Comparison of ENCODE assay signal across 8 mouse cellular contexts in the genomic region with DNA sequence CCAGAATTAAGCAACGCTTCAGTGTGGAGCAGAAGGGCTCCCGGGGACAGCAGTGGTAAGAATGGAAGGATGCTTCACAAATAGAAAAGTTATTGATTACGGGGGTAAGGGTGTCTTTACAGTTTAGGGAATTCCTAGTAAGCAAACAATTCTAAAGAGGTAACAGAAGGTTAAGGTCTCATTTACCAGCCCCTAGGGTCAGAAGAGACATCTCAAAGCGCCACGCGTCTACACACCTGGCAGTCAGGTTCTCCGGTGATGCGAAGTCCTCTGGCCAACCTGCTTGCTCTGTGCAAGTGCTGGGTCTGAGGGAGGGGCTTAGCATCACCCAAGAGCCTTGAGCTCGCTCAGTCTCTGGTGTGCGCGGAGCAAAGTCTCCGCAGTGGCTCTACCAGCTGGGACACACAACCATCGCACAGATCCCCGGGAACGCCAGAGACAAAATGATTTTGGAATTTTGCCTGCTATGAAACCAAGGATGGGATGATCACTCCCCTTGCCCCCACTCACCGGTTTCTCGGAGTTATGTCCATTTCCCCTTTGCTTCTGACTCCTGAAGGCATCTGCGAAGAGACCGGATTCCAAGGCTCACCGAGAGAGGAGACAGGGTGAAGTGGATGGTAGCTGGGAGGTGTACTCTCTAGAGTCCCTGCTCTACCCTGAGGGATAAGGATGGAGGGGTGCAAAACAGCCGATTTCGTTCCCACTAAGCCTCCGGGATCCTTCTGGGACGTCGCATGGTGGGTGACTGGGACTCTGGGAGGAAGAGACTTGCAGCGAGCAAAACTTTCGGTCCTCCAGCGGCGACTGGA. TPM values are rescaled to one million over a fixed set of nuclear protein-coding genes. Genes with fewer than 3 reads are reported as not detected.
DNase-seq lines count a peak whose midpoint lies in the region; ATAC-seq lines count a peak whose summit lies in the region.

No protein-coding gene starts in this region.

- 5% methylated on average over 29 of the region's 29 CpGs for WGBS in embryonic facial prominence, embryonic 11.5 days
- 5% methylated on average over 29 of the region's 29 CpGs for WGBS in hindbrain, embryonic 15.5 days

- peak; percentile 65 for ATAC-seq in CD4-positive, CD25-positive, alpha-beta regulatory T cell, adult 4 months
- peak; percentile 57 for ATAC-seq in embryonic facial prominence, embryonic 11.5 days (replicated peaks; ENCODE audit: insufficient number of reproducible peaks, low FRiP score, low TSS enrichment, low read depth)
- peak; percentile 72 for ATAC-seq in hindbrain, embryonic 15.5 days (ENCODE audit: low FRiP score, low read depth)

- H3K4me3 ChIP-seq in embryonic facial prominence, embryonic 11.5 days (ENCODE audit: low read depth, low read length), result peak overlapping the region; percentile 43
- H3K4me3 ChIP-seq in hindbrain, embryonic 15.5 days, result peak overlapping the region; percentile 62

- peak overlapping the region; percentile 70 for H3K9ac ChIP-seq in embryonic facial prominence, embryonic 11.5 days (replicated peaks; ENCODE audit: low read length)
- H3K9ac ChIP-seq in hindbrain, embryonic 15.5 days, result peak overlapping the region; percentile 56

- 0 out of 2 replicates have a peak, but pooled peaks cover 4% of the 10 kb centered on the region for H3K27me3 ChIP-seq in embryonic facial prominence, embryonic 11.5 days (ENCODE audit: control insufficient read depth, insufficient read depth, low read length)
- 0 out of 2 replicates have a peak, but pooled peaks cover 5% of the 10 kb centered on the region for H3K27me3 ChIP-seq in hindbrain, embryonic 15.5 days

- no peak overlapping the region for H3K27ac ChIP-seq in embryonic facial prominence, embryonic 11.5 days (replicated peaks; ENCODE audit: low read depth, low read length)
- no peak overlapping the region for H3K27ac ChIP-seq in hindbrain, embryonic 15.5 days (replicated peaks)

- no peaks in the 10 kb centered on the region for H3K36me3 ChIP-seq in embryonic facial prominence, embryonic 11.5 days (replicated peaks; ENCODE audit: control insufficient read depth, insufficient read depth, low read depth, low read length)
- H3K36me3 ChIP-seq in hindbrain, embryonic 15.5 days, result no peaks in the 10 kb centered on the region

- H3K4me2 ChIP-seq in embryonic facial prominence, embryonic 11.5 days (ENCODE audit: low read depth, low read length), result peak overlapping the region; percentile 94
- H3K4me2 ChIP-seq in hindbrain, embryonic 15.5 days, result peak overlapping the region; percentile 91

- no peaks in the 10 kb centered on the region for H3K9me3 ChIP-seq in embryonic facial prominence, embryonic 11.5 days (replicated peaks; ENCODE audit: control insufficient read depth, low read length)
- H3K9me3 ChIP-seq in hindbrain, embryonic 15.5 days, result no peaks in the 10 kb centered on the region

- H3K4me1 ChIP-seq in embryonic facial prominence, embryonic 11.5 days (ENCODE audit: control insufficient read depth, insufficient read depth, low read length), result 0 out of 2 replicates have a peak, but pooled peaks cover 3% of the 10 kb centered on the region
- H3K4me1 ChIP-seq in hindbrain, embryonic 15.5 days (replicated peaks), result peaks cover 32% of the 10 kb centered on the region

- peak; percentile 19 to 23 for DNase-seq in heart, adult 9 months (ENCODE audit: low spot score in 2 of 2)
- no peak for DNase-seq in heart, adult 8-10 months (ENCODE audit: low spot score)
- DNase-seq in embryonic facial prominence, embryonic 11.5 days (ENCODE audit: low spot score), result peak; percentile 59
- DNase-seq in mesoderm, embryonic 11.5 days (ENCODE audit: low read depth, low spot score), result peak; percentile 55
- DNase-seq in thymus, postnatal 25 days, result peak; percentile 32
- no peak for DNase-seq in left cerebral cortex, adult 9 months (ENCODE audit: low spot score in 2 of 2)

RNA-seq across cellular contexts. Expression of a gene that starts 0.7 kb away (rescaled TPM):
- total RNA-seq in heart, adult 8-10 months (2022), result 10 to 100 TPM; 20.2 to 22.4 (median 20.7) TPM
- polyA plus RNA-seq in CD4-positive, CD25-positive, alpha-beta regulatory T cell, adult 4 months (2017; shearing (Covaris generic)), result 10 to 100 TPM; 75.6 to 87.7 TPM
- polyA plus RNA-seq in embryonic facial prominence, embryonic 11.5 days (2014; fragmentation: Nextera tagmentation; extraction: Ambion mirVana), result 17.7 and 18.9 TPM in 2 replicates
- 19.3 and 23.6 TPM in 2 replicates for polyA plus RNA-seq in hindbrain, embryonic 15.5 days (2015; fragmentation: Nextera tagmentation; extraction: Ambion mirVana)

RNA-seq across cellular contexts. Expression of a gene that starts 54.2 kb away (rescaled TPM):
- total RNA-seq in heart, adult 8-10 months (2022), result 1 to 10 TPM in 1 of 4 experiments, under 1 TPM in 2, not detected in 1; 0.13 to 1.9 (median 0.37) TPM
- polyA plus RNA-seq in CD4-positive, CD25-positive, alpha-beta regulatory T cell, adult 4 months (2017; shearing (Covaris generic)), result under 1 TPM; 0.44 to 0.47 TPM
- polyA plus RNA-seq in embryonic facial prominence, embryonic 11.5 days (2014; fragmentation: Nextera tagmentation; extraction: Ambion mirVana), result not detected in 2 replicates
- 0.16 and 0.19 TPM in 2 replicates for polyA plus RNA-seq in hindbrain, embryonic 15.5 days (2015; fragmentation: Nextera tagmentation; extraction: Ambion mirVana)

Comparison
In these comparisons a context has a peak if more than half of its experiments do, and no peak if none do; other contexts are left out.
1. DNase-seq: peak in heart, adult 9 months (2 of 2), embryonic facial prominence, embryonic 11.5 days (single experiment), mesoderm, embryonic 11.5 days (single experiment) and thymus, postnatal 25 days (single experiment); none in heart, adult 8-10 months (single experiment) and left cerebral cortex, adult 9 months (0 of 2).
2. Peak in every context shown above with its lines, with median percentiles within 50 percentile points of each other: ATAC-seq.